Mouse (Mus musculus): ENCODE results near the gene Dis3l2. TPM values are rescaled to one million over a fixed set of nuclear protein-coding genes. Genes with fewer than 3 reads are reported as not detected.

Gene Dis3l2
- 10 to 100 TPM; 16.0 TPM for total RNA-seq (2021)

DNA sequence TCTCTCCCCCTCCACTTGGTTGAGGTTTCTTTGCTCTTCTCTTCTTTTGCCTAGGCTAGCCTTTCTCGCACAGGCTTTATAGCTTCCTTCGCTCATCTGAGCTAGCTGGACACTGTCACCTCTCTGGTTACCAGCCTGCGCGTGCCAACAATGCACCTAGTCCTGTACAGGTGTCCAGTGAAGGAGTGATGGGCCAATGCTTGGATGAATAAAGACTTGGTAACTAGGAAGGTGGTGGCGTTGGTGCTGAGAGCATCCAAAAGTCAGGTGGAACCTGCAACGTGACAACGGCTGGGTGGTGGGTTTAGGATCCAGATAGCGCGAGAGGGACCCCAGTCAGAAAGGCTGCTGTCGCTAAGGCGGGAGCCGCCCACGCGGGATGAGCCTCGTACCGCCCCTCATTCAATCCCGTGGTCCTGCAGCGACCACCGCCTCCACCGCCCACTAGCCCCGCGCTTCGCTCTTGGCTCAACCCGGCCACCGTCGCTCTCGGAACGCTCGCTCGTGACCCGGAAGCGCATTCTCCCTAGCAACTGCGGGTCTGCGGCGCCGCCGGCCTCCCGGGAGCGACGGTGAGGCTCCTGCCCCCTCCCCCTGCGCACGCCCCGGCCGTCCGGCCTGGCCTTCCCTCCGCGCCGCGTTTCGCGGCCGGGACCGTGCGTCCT, at the start of gene Dis3l2:
TSS of gene Dis3l2 (plus strand) at position 509 of the 665 bp plus-strand sequence.
- peak; percentile 87 to 90 for DNase-seq
- intact Hi-C loops (cut with DNase I) = no loop called here

GRCm38 (mm10) chr1:86657071-86657470, 46.5 kb upstream of the Dis3l2 start:
- intact Hi-C loops (cut with DNase I) = no loop called here
- DNase-seq = peak; percentile 24 to 26

DNA sequence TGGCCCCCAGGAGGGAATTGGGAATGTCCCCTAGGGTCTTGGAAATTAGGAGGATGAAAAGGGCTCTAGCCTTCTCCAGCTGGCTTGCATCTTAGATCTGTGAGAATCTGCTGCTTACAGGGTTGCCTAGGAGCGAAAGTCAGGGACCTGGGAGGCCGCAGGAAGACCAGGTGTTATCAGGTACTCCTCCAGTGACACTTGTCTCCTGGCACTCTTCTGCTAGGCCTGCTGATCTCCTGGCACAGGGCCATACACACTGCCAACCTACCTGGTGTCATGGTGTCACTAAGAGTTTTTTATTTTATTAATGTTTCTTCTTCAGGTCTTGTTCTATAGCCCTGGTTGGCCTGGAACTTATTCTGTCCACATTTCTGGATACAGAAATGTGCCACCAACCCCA, 38.5 kb upstream of the Dis3l2 start:
- intact Hi-C loops (cut with DNase I) = loop anchor here (5.0 kb wide), 1 partner anchor 522 kb away; no protein-coding TSS in a partner anchor
- no peak for DNase-seq

- peak; percentile 78 to 79 for DNase-seq
- intact Hi-C loops (cut with DNase I) = loop anchor here (1.0 to 5.0 kb wide), 4 partner anchors 19 to 518 kb away; no protein-coding TSS in a partner anchor
Measured at GRCm38 (mm10) chr1:86669552-86670273, 33.9 kb upstream of the Dis3l2 start.

- intact Hi-C loops (cut with DNase I) = no loop called here
- DNase-seq = peak; percentile 66 to 71
Measured at GRCm38 (mm10) chr1:86670279-86671038, 33.1 kb upstream of the Dis3l2 start, which contains the start of gene Nppc. Gene Nppc, minus strand, starts transcription at chr1:86670571.

- peak; percentile 28 to 29 for DNase-seq
- intact Hi-C loops (cut with DNase I) = no loop called here
Measured at GRCm38 (mm10) chr1:86674385-86674784, 29.2 kb upstream of the Dis3l2 start.

- DNase-seq = peak; percentile 63 to 71
- intact Hi-C loops (cut with DNase I) = no loop called here
Measured at GRCm38 (mm10) chr1:86675126-86675525, 28.5 kb upstream of the Dis3l2 start.

DNA sequence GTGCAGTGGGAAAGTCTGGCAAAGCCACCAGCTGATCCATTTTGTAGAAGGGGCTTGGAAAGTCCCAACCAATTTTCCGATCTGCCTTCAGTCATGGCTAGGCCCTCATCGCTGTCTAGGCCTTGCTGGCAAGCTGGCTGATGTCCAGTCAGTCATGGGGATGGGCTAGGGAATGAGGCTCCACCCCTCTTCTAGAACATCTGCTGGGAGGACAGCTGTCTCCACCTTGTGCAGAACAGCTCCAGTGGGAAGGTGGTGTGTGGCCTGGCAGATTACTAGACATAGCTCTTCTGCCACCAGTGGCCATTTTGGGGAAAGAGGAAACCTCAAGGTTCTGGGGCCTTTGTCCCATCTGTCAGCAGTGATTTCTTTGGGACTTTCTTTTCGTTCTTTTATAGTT, 26.0 kb upstream of the Dis3l2 start:
- intact Hi-C loops (cut with DNase I) = no loop called here
- DNase-seq = peak; percentile 40 to 47

- intact Hi-C loops (cut with DNase I) = no loop called here
Measured at GRCm38 (mm10) chr1:86678667-86679066, 24.9 kb upstream of the Dis3l2 start.

GRCm38 (mm10) chr1:86687236-86687635, 16.4 kb upstream of the Dis3l2 start:
- intact Hi-C loops (cut with DNase I) = no loop called here
- no peak for DNase-seq

More at GRCm38 (mm10) chr1:86678667-86679066, 24.9 kb upstream of the Dis3l2 start:
- DNase-seq = no peak

DNA sequence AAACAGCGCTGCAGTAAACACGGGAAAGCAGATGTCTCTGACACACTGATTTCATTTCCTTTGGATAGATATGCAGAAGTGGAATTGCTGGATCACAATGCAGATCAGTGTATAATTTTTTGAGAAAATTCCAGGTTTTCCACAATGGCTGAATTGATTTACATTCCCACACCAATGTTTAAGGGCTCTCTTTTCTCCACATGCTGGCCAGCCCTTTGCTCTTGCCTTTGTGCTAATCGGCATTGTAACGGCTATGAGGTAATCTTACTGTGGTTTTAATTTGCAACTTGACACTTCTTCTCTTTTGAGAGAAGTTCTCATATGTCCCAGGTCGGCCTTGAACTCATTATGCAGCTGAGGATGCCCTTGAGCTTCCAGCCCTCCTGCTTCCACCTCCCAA, 12.6 kb upstream of the Dis3l2 start:
- intact Hi-C loops (cut with DNase I) = no loop called here
- no peak for DNase-seq

DNA sequence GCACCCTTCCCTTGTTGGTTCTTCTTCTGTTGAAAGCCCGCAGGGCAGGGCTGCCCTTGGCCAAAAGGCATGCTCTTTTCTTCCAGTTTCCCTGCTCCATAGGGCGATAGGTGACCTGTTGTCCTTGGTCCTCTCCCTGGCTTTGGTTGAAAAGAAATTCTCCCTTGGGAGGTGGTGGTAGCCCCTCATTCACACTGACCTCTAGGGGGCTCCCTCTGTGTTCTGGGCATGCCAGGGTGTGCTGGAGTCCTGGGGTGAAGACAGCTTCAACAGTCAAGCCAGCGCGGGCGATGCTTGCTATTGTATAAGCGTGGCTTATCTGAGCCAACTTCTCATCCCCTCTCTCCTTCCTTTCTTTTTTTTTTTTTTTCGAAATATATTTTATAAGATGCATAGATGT, 6.7 kb upstream of the Dis3l2 start:
- intact Hi-C loops (cut with DNase I) = no loop called here
- DNase-seq = no peak

DNA sequence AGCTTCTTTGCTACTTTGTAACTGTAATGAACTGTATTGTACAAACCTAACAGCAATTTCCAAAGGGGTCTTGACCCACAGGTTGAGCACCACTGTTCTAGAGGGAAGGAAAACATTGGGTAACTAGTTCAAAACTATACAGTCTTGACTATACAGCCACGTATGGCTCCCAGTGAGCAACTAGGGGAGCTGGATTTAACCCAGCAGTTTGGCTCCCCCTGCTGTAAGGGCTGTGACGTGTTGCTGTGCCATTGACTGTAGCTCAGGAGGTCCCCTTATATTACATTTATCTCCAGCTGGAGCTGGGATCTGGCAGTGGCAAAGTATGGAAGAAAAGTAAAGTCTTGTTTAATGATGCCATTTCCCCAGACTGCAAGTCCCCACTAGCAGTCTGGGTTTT, 4.9 kb upstream of the Dis3l2 start:
- DNase-seq = no peak
- intact Hi-C loops (cut with DNase I) = no loop called here

- intact Hi-C loops (cut with DNase I) = no loop called here
- no peak for DNase-seq
Measured at GRCm38 (mm10) chr1:86699346-86700136, 4.1 kb upstream of the Dis3l2 start.

DNA sequence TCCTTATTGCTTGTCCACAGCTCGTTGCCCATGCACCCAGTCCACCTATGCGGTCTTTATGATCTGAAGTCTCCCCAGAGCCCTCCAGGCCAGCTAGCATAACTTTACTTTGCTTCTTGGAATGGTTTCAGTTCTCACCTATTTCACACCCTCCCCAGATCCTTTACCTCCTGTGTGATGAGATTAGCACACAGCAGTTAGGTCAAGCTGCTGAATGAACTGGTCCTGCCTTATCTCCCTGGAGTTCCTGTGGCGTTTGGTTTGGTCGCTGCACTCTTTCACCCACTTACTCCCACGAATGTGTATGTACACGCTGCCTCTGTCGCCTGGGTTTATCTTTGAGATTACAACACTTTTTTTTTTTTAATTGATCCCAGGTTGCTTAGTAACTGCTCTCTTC, 3.2 kb upstream of the Dis3l2 start:
- no peak for DNase-seq
- intact Hi-C loops (cut with DNase I) = no loop called here

GRCm38 (mm10) chr1:86703965-86704326, 338 bp downstream of the Dis3l2 start:
- DNase-seq = no peak
- intact Hi-C loops (cut with DNase I) = no loop called here

DNA sequence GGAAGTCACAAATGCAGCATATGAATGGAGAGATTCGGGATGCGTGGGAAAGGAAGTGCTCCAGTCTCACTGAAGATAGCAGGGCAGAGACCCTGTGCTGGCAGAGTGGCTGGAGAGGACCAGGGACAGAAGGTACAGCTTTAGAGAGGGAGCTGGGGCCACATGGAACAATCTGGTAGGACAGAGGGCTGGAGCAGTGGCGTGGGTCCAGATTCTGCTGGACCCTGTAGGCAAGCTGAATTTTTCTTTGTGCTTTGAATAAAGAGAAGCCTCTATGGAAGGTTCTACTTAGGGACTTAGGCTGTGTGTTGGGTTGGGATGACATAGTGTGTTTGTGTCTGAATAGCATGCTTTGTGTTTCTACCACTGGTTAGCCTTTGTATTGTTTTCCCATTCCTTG, 1.9 kb downstream of the Dis3l2 start:
- DNase-seq = no peak
- intact Hi-C loops (cut with DNase I) = no loop called here

DNA sequence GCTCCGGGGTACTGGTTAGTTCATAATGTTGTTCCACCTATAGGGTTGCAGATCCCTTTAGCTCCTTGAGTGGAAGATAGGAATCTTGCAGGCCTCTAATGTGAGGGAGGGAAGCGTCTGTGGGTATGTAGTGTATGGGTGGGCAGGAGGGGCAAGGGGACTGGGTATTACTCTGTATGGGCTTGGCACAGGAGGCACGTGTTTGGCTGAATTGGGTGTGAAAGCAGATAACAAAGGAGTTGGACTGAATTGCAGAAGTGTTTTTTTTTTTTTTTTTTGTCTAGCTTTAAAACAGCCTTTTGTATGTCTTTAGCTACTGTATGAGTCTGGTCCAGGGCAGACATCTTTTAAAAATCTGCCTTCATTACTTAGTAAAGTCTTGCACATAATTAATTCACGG, 5.9 kb downstream of the Dis3l2 start:
- no peak for DNase-seq
- intact Hi-C loops (cut with DNase I) = no loop called here

DNA sequence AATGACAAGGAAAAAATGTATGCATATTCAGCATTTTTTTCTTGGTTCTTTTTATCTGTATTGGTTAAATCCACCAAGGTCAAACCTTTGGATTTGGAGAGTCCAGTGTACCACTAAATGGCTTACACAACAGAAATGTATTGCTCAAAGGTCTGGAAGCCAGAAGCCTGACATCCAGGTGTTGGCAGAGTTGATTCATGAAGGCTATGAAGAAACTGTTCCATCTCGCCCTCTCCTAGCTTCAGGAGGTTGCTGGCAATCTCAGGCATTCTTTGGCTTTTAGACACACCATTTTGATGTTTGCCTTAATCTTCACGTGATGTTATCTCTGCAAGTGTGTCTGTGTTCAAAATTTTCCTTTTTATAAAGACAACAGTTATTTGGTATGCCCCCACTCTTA, 8.4 kb downstream of the Dis3l2 start:
- intact Hi-C loops (cut with DNase I) = no loop called here
- no peak for DNase-seq

- intact Hi-C loops (cut with DNase I) = no loop called here
Measured at GRCm38 (mm10) chr1:86713054-86713453, 9.4 kb downstream of the Dis3l2 start.

DNA sequence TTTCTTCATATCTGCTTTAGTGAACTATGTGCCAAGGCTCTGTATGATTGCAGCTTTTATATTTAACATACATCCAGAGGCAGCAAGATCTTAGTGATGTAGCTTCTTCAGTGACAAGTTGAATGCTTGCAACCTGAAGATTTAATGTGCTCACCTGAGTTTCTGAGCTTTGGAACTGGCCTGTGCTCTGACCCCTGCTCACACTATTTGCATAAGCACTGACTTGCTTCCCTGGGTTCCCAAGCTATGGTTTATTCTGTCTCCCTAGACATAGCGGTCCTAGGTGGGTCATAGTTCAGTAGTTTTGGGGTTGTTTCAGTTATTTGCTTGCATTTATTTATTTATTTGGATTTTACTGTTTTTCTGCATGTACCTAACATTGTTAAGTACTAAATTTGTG, 14.6 kb downstream of the Dis3l2 start:
- no peak for DNase-seq
- intact Hi-C loops (cut with DNase I) = no loop called here

More at GRCm38 (mm10) chr1:86713054-86713453, 9.4 kb downstream of the Dis3l2 start:
- no peak for DNase-seq
